Mouse (Mus musculus): ENCODE results near the gene Serf2. TPM values are rescaled to one million over a fixed set of nuclear protein-coding genes. Genes with fewer than 3 reads are reported as not detected.
A peak's percentile ranks its signal among the peaks of the same experiment; 100 is the strongest.

Serf2 gene
- polyA plus RNA-seq, 1 experiment = 367 TPM

- peaks cover 35% of the 10 kb centered on the region for H3K36me3 ChIP-seq (ENCODE audit: control insufficient read depth, insufficient read depth, low read length, poor library complexity, severe bottlenecking)
- peak overlapping the region; percentile 88 for H3K27ac ChIP-seq (ENCODE audit: insufficient read depth, low read length)
- TF ChIP-seq EP300 (IDR thresholded peaks at IDR 0.05; ENCODE audit: insufficient read depth, low read depth, low read length) = no peak
- TF ChIP-seq CTCF (IDR thresholded peaks at IDR 0.05; ENCODE audit: low read depth, low read length) = no peak
- TF ChIP-seq POLR2A (IDR thresholded peaks at IDR 0.05; ENCODE audit: insufficient read depth, low read length) = no peak
- no peaks in the 10 kb centered on the region for H3K4me1 ChIP-seq (ENCODE audit: control insufficient read depth, insufficient read depth, low read length)
- no peaks in the 10 kb centered on the region for H3K9me3 ChIP-seq (replicated peaks; ENCODE audit: control insufficient read depth, insufficient read depth, low read length, poor library complexity, severe bottlenecking)
- H3K9ac ChIP-seq (ENCODE audit: low read depth, poor library complexity, severe bottlenecking) = peak overlapping the region; percentile 96
- H3K27me3 ChIP-seq (ENCODE audit: control insufficient read depth, insufficient read depth, low read length, poor library complexity, severe bottlenecking) = no peaks in the 10 kb centered on the region
- H3K4me3 ChIP-seq (ENCODE audit: low read depth, low read length) = peak overlapping the region; percentile 100
Measured at GRCm38 (mm10) chr2:121414139-121414685, 34.8 kb upstream of the Serf2 start.

- TF ChIP-seq EP300 (IDR thresholded peaks at IDR 0.05; ENCODE audit: insufficient read depth, low read depth, low read length) (no peak), POLR2A (IDR thresholded peaks at IDR 0.05; ENCODE audit: insufficient read depth, low read length) (no peak), CTCF (IDR thresholded peaks at IDR 0.05; ENCODE audit: low read depth, low read length) (no peak)
- no peaks in the 10 kb centered on the region for H3K27me3 ChIP-seq (ENCODE audit: control insufficient read depth, insufficient read depth, low read length, poor library complexity, severe bottlenecking)
- H3K4me1 ChIP-seq (ENCODE audit: control insufficient read depth, insufficient read depth, low read length) = no peaks in the 10 kb centered on the region
- H3K27ac ChIP-seq (ENCODE audit: insufficient read depth, low read length) = no peak overlapping the region
- 0 out of 2 replicates have a peak overlapping the region, but pooled peaks have one; percentile 96 for H3K9ac ChIP-seq (ENCODE audit: low read depth, poor library complexity, severe bottlenecking)
- peaks cover 39% of the 10 kb centered on the region for H3K36me3 ChIP-seq (ENCODE audit: control insufficient read depth, insufficient read depth, low read length, poor library complexity, severe bottlenecking)
- H3K9me3 ChIP-seq (replicated peaks; ENCODE audit: control insufficient read depth, insufficient read depth, low read length, poor library complexity, severe bottlenecking) = no peaks in the 10 kb centered on the region
- H3K4me3 ChIP-seq (ENCODE audit: low read depth, low read length) = no peak overlapping the region
Measured at GRCm38 (mm10) chr2:121415103-121415502, 33.9 kb upstream of the Serf2 start.

GRCm38 (mm10) chr2:121415591-121415990 lies 33.4 kb upstream of the Serf2 start:
- no peak for TF ChIP-seq CTCF (IDR thresholded peaks at IDR 0.05; ENCODE audit: low read depth, low read length)
- no peak for TF ChIP-seq POLR2A (IDR thresholded peaks at IDR 0.05; ENCODE audit: insufficient read depth, low read length)
- no peak for TF ChIP-seq EP300 (IDR thresholded peaks at IDR 0.05; ENCODE audit: insufficient read depth, low read depth, low read length)
- H3K4me3 ChIP-seq (ENCODE audit: low read depth, low read length) = no peak overlapping the region
- H3K9me3 ChIP-seq (replicated peaks; ENCODE audit: control insufficient read depth, insufficient read depth, low read length, poor library complexity, severe bottlenecking) = no peaks in the 10 kb centered on the region
- H3K4me1 ChIP-seq (ENCODE audit: control insufficient read depth, insufficient read depth, low read length) = no peaks in the 10 kb centered on the region
- H3K27me3 ChIP-seq (ENCODE audit: control insufficient read depth, insufficient read depth, low read length, poor library complexity, severe bottlenecking) = no peaks in the 10 kb centered on the region
- H3K27ac ChIP-seq (ENCODE audit: insufficient read depth, low read length) = no peak overlapping the region
- peaks cover 40% of the 10 kb centered on the region for H3K36me3 ChIP-seq (ENCODE audit: control insufficient read depth, insufficient read depth, low read length, poor library complexity, severe bottlenecking)
- 0 out of 2 replicates have a peak overlapping the region, but pooled peaks have one; percentile 96 for H3K9ac ChIP-seq (ENCODE audit: low read depth, poor library complexity, severe bottlenecking)

- Histone ChIP-seq H3K27me3 (ENCODE audit: control insufficient read depth, insufficient read depth, low read length, poor library complexity, severe bottlenecking) (no peaks in the 10 kb centered on the region), H3K4me3 (ENCODE audit: low read depth, low read length) (no peak overlapping the region), H3K27ac (ENCODE audit: insufficient read depth, low read length) (no peak overlapping the region), H3K4me1 (ENCODE audit: control insufficient read depth, insufficient read depth, low read length) (no peaks in the 10 kb centered on the region), H3K9ac (ENCODE audit: low read depth, poor library complexity, severe bottlenecking) (no peak overlapping the region), H3K36me3 (ENCODE audit: control insufficient read depth, insufficient read depth, low read length, poor library complexity, severe bottlenecking) (peaks cover 46% of the 10 kb centered on the region), H3K9me3 (replicated peaks; ENCODE audit: control insufficient read depth, insufficient read depth, low read length, poor library complexity, severe bottlenecking) (no peaks in the 10 kb centered on the region)
- TF ChIP-seq CTCF (IDR thresholded peaks at IDR 0.05; ENCODE audit: low read depth, low read length) = no peak
- no peak for TF ChIP-seq EP300 (IDR thresholded peaks at IDR 0.05; ENCODE audit: insufficient read depth, low read depth, low read length)
- no peak for TF ChIP-seq POLR2A (IDR thresholded peaks at IDR 0.05; ENCODE audit: insufficient read depth, low read length)
Measured at GRCm38 (mm10) chr2:121416356-121416755, 32.6 kb upstream of the Serf2 start.

- H3K27me3 ChIP-seq (ENCODE audit: control insufficient read depth, insufficient read depth, low read length, poor library complexity, severe bottlenecking) = no peaks in the 10 kb centered on the region
- no peak overlapping the region for H3K9ac ChIP-seq (ENCODE audit: low read depth, poor library complexity, severe bottlenecking)
- H3K4me3 ChIP-seq (ENCODE audit: low read depth, low read length) = no peak overlapping the region
- H3K9me3 ChIP-seq (replicated peaks; ENCODE audit: control insufficient read depth, insufficient read depth, low read length, poor library complexity, severe bottlenecking) = no peaks in the 10 kb centered on the region
- H3K36me3 ChIP-seq (ENCODE audit: control insufficient read depth, insufficient read depth, low read length, poor library complexity, severe bottlenecking) = peaks cover 65% of the 10 kb centered on the region
- no peaks in the 10 kb centered on the region for H3K4me1 ChIP-seq (ENCODE audit: control insufficient read depth, insufficient read depth, low read length)
- TF ChIP-seq POLR2A (IDR thresholded peaks at IDR 0.05; ENCODE audit: insufficient read depth, low read length) = no peak
- no peak for TF ChIP-seq EP300 (IDR thresholded peaks at IDR 0.05; ENCODE audit: insufficient read depth, low read depth, low read length)
- TF ChIP-seq CTCF (IDR thresholded peaks at IDR 0.05; ENCODE audit: low read depth, low read length) = no peak
- no peak overlapping the region for H3K27ac ChIP-seq (ENCODE audit: insufficient read depth, low read length)
Measured at GRCm38 (mm10) chr2:121418476-121418875, 30.5 kb upstream of the Serf2 start.

- Histone ChIP-seq H3K4me1 (ENCODE audit: control insufficient read depth, insufficient read depth, low read length) (no peaks in the 10 kb centered on the region), H3K9ac (ENCODE audit: low read depth, poor library complexity, severe bottlenecking) (no peak overlapping the region), H3K27me3 (ENCODE audit: control insufficient read depth, insufficient read depth, low read length, poor library complexity, severe bottlenecking) (no peaks in the 10 kb centered on the region), H3K4me3 (ENCODE audit: low read depth, low read length) (no peak overlapping the region), H3K27ac (ENCODE audit: insufficient read depth, low read length) (no peak overlapping the region), H3K9me3 (replicated peaks; ENCODE audit: control insufficient read depth, insufficient read depth, low read length, poor library complexity, severe bottlenecking) (no peaks in the 10 kb centered on the region), H3K36me3 (ENCODE audit: control insufficient read depth, insufficient read depth, low read length, poor library complexity, severe bottlenecking) (peaks cover 74% of the 10 kb centered on the region)
- TF ChIP-seq CTCF (IDR thresholded peaks at IDR 0.05; ENCODE audit: low read depth, low read length) = no peak
Measured at GRCm38 (mm10) chr2:121423166-121423565, 25.8 kb upstream of the Serf2 start.
